Mouse (Mus musculus) T-cell, adult 2 months (primary cell): ENCODE results near the gene Mymx.

Source experiments
- DNase-seq: peaks from one replicate; pipeline ENCODE4 v3.0.0; 2022; ENCODE audit warnings: low spot score

Mymx gene

GRCm38 (mm10) chr17:45589844-45590243, 12.1 kb downstream of the Mymx start:
- no peak for DNase-seq

DNA sequence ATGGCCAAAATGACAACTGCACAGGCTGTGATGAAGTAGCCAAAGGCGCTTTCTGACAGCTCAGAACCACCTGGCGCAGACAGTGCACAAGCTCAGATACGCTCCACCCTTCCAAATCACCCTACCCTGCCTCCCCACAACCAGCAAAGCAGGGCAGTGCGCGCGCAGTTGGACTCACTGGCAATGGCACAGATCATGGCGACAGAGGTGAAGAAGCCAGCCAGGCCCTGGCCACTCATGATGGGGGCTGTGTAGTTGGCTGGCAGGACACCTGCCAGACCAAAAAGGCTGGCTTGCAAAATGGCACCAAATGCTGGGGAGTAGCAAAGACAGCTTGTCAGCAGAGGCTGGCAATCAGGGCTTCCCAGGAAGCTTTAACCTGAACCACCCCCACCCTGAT, 12.7 kb downstream of the Mymx start:
- no peak for DNase-seq

DNA sequence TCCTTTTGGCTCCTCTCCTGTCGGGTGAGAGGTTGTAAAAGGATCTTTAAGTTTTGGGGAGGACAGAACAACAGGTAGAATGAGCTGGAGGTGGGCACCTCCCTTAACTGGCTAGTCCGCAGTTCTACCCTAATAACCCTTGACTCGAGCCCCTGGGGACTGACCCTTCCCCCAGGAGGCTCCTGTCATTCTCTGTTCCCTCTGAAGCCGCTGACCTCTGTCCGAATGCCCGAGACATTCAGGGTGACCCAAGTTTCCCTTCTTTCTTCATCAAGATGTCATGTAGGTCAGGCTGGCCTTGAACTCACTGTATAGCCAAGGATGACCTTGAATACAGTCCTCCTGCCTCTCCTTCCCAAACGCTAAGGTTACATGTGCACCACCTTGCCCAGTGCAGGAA, 13.5 kb downstream of the Mymx start:
- no peak for DNase-seq

GRCm38 (mm10) chr17:45586449-45586837, 15.5 kb downstream of the Mymx start:
- DNase-seq = no peak

GRCm38 (mm10) chr17:45585725-45586448, 16.0 kb downstream of the Mymx start:
- no peak for DNase-seq

GRCm38 (mm10) chr17:45584939-45585678, 16.8 kb downstream of the Mymx start:
- peak; percentile 63 for DNase-seq

DNA sequence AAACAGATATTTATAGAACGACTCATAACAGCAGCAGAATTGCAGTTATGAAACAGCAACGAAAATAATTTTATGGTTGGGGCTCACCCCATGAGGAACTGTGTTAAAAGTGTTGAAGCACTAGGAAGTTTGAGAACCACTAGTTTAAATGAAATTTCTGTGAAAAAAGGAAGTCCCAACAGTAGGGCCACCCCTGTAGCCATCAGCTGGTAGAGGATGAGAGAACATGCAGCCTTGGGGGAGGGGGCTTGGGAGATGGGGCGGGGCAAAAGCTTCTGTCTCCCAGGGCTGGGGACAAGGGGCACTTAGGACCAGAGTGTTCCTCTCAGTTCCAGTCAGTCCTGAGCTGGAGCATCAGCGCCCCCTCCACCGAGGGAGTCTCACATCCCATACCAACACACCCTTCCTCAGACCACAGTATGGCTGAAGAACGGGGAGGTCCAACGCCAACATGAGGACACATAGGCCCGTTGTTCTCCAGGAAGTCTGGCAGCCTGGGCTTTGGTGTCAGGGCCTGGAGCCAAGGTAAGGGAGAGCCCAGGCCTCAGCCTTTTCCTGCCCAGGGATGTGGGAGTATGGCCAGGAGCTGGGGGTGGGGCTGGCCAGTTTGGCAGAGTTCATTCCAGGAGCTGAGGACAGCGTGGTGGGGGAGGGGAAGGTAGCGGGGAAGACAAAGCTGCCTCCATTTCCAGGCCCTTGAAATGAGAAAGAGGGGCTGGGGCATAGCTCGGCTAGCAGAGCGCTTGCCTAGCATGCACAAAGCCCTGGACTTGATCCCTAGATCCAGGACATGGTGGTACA, 17.6 kb downstream of the Mymx start:
- DNase-seq = no peak

DNA sequence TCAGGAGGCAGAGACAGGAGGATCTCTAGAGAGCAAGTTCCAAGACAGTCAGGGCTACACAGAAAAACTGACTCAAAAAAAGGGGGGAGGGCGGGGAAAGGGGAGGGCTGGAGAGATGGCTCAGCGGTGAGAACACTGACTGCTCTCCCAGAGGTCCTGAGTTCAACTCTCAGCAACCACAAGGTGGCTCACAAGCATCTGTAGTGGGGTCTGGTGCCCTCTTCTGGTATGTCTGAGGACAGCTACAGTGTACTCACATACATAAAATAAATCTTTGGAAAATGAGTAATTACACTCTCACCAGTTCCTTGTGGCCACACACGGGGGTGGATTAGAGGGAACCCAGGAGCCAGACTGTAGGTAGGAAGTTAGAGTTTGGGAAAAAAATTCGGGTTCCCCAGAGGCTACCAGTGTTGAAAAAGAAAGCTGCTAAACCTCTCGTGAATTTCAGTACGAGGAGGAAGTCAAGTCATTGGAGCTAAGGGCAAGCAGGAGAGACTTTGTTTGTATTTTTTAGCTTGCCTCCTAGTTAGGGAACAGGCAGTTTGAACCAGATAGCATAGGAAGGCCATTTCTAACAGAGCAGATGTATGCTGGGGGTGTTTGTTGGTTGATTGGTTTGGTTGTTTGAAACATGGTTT, 19.1 kb downstream of the Mymx start:
- no peak for DNase-seq

- DNase-seq = no peak
These were observed 19.7 kb downstream of the Mymx start for GRCm38 (mm10) chr17:45582188-45582587.

DNA sequence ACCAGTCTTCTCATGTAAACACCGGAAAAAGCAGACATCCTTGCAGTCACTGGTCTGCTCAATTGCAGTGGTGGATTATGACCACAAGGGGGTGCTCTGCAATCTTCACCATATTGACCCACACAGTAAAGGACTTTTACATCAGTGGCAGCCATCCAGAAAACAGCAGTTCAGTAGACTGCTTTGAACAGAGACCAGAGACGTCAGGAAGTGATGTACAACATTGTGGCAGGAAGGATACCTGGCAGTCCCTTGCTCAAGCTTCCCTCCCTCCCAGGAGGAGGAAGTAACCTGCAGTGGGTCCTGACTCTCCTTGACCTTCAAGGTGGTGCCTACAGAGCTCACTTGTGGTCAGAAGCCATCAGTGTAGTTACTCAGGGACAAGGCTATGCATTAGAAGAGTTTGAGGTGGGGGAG, 20.3 kb downstream of the Mymx start:
- DNase-seq = peak; percentile 77

GRCm38 (mm10) chr17:45580958-45581477, 20.9 kb downstream of the Mymx start:
- no peak for DNase-seq

- no peak for DNase-seq
These were observed 22.3 kb downstream of the Mymx start for GRCm38 (mm10) chr17:45579554-45579953.

- peak; percentile 31 for DNase-seq
These were observed 23.1 kb downstream of the Mymx start for GRCm38 (mm10) chr17:45578843-45579242.

DNA sequence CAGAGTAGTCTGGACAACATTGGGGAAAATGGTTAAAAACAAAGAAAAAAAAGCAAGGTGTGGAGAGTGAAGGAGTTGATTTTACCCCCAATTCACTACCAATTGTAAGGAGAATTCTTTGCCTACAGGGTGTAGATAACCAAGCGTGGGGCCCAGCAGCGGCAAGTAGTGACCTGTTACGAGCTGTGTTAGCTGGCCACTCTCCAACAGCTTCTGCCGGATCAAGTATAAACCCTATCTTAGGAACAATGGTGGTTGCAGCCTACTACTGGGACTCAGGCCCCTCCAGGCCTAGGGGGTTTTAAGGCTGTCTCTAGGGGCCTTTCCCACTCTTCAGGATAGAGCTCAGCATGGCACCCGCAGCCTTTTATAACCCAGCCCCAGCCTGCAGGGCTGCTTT, 23.7 kb downstream of the Mymx start:
- DNase-seq = no peak

DNA sequence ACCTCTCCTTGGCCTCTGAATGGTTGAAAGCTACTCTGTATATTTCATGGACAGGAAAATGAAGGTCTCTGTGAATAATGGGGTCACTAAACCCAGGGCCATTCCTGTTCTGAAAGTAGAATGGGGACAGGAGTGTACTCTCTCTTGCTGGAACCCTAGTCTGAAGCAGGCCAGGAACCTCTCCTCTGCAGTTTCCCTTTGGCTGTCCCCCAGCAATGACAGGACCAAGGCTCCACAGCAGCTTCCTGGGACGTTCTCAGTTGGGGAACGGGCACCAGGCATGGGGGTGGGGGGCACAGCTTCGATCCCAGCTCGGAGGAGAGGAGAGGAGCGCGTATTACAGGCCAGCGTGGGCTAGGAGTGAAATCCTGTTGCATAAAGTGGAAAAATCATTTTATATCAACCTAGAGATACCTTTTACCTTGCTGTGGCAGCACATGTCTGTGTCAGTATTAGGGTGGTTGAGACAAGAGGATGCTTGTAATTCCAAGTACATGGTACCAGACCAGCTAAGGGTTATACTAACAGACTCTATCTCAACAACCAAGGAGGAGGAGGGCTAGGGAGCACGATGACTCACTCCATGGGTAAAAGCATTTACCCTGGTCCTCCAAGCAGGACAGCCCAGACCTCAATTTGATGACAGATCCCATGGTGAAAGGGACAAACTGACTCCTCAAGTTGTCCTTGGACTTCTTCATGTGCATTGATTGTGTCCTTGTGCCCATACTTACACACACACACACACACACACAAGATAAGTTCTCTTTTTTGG, 26.6 kb downstream of the Mymx start:
- DNase-seq = no peak

DNA sequence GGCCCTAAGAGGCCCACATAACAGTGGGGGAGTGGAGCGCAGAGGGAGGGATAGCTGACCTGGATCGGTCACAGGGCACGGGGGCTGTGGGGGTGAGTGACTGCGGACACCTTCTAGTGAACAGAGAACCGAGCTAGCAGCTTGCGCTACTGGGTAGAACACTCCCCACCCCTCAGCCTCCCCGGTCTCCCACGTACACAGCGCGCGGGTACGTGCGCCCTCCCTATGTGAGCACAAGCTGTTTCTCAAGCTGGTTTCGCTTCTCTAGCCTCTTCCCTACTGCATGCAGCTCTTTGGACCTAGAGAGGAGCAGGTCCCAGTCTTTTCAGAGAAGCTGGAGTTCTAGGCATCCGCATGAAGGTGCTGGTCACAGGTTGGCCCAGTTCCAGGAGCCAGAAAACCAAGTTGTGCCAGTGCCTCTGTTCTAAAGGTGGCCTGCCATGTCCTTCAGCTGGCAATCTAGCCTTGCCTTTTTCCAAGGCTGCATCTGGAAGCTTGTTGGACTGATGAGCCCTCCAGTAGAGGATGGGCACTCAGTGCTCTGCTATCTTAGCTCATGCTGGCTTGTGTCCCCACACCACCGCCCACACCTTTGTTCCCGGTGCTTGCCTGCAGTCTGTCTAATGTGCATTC, 27.7 kb downstream of the Mymx start:
- peak; percentile 80 for DNase-seq

GRCm38 (mm10) chr17:45573780-45574123, 28.1 kb downstream of the Mymx start:
- peak; percentile 90 for DNase-seq

GRCm38 (mm10) chr17:45573087-45573779, 28.7 kb downstream of the Mymx start, which contains the start of gene Hsp90ab1:
Gene Hsp90ab1 (minus strand): TSS chr17:45573271.
- DNase-seq = peak; percentile 98

DNA sequence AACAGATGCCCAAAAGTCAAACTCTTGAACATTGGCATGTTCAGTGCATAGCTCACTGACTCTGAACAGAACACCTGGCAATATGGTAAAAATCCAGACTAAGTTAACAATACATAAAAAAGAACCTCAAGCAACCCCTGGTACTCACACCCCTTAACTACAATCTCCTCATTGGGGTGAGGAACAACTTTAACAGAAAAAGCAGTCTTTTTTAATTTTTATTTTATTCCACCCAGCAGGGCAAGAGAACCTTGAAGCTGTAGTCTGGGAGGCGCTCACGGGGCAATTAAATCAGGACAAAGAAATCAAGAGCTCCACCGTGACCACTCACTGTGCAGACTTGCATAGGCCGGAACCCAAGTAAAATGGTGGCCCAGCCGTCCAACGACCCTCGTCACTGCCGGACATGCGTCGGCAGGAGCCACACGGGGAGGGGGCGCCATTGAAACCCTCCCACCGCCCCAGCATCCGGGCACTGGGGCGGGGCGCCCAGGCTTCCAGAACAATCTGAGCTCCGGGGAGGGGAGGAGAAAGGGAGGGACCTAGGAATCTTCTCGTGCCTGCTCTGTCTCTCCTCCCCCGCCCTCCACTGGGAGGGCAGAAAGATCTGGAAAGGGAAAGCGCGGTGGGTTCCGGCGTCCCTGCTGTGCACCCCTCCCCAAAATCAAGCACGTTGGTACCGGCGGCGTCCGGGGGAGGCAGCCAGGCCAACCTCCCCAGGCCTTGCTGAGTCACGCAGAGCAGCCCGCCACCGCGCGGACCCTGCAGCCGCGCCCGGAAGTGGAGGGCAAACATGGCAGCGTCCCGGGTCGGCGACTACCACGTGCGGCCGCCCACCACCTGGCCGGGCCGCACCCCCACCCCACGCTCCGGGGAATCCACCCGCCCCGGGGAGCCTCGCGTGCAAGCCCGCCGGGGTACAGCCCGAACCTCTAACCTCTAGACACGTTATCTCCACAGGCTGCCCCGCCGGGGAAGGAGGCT, 29.5 kb downstream of the Mymx start:
- peak; percentile 69 for DNase-seq
